ENCODE assay signal across 1 mouse cellular context in the genomic region with DNA sequence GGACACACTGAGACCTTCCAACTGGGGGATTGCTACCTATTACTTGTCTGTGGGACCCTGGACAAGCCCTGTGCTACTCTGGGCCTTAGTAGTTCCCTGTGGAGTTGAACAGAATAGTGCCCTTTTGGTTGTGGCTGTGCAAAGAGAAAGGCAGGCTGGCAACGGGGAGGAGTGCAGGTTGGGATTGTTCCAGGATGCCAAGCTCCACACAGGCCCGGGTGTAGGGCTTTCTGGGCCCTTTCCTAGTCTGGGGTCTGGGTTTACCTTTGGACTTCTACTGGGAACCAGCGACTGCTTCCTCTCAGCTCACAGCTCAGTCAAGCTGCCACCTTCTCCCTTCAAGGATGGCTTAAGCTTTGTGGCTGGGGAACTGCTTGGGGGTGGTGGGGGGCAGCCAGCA.
TF ChIP-seq lines count a peak whose summit lies in the region.

No protein-coding gene starts in this region.

TF ChIP-seq in CH12.LX, 34 proteins besides CTCF, POLR2A, EP300 and RAD21 (continued from another document):
- TF ChIP-seq USF1 (IDR thresholded peaks at IDR 0.05; ENCODE audit: low read depth, low read length) (no peak), MEF2A (IDR thresholded peaks at IDR 0.05; ENCODE audit: borderline replicate concordance, low read depth, low read length) (no peak), MYC (IDR thresholded peaks at IDR 0.05; ENCODE audit: low read depth, low read length) (no peak), USF2 (conservative IDR thresholded peaks at IDR 0.05; ENCODE audit: low read depth, low read length) (no peak), POLR2AphosphoS2 (IDR thresholded peaks at IDR 0.05; ENCODE audit: low read depth, low read length) (no peak), SMC3 (IDR thresholded peaks at IDR 0.05; ENCODE audit: low read depth, low read length) (no peak), IRF4 (IDR thresholded peaks at IDR 0.05; ENCODE audit: low read depth, low read length) (no peak), ZC3H11A (IDR thresholded peaks at IDR 0.05; ENCODE audit: low read depth, low read length) (no peak), JUN (IDR thresholded peaks at IDR 0.05; ENCODE audit: insufficient read depth, low read depth, low read length) (no peak), PAX5 (IDR thresholded peaks at IDR 0.05; ENCODE audit: low read length) (no peak), MAFK (IDR thresholded peaks at IDR 0.05; ENCODE audit: insufficient replicate concordance, low read length) (no peak), KAT2A (IDR thresholded peaks at IDR 0.05; ENCODE audit: insufficient replicate concordance, low read length) (no peak), GABPA (IDR thresholded peaks at IDR 0.05; ENCODE audit: insufficient replicate concordance, low read depth, low read length) (no peak)
